In genomic region chr5:48410348-48410747, GRCm38 (mm10) we compare ENCODE assay signal across 25 mouse cellular contexts.
DNase-seq lines count a peak whose midpoint lies in the region; ATAC-seq lines count a peak whose summit lies in the region.
"Had no signal": no experiment of that assay in that cellular context is flagged by ENCODE, and none has a peak within 500 bp of the region (broad histone marks: within the 10 kb centered on the region; RNA-seq: fewer than 3 reads in every experiment).

No protein-coding gene starts in this region.

- H3K4me2 ChIP-seq in heart, embryonic 11.5 days = no peak overlapping the region
- H3K4me2 ChIP-seq: intestine, embryonic 15.5 days; liver, embryonic 13.5 days; midbrain, embryonic 12.5 days; neural tube, embryonic 15.5 days had no signal

- intact Hi-C loops in heart, postnatal 10 days (cut with DNase I) = no loop called here

- H3K4me1 ChIP-seq in heart, embryonic 11.5 days (ENCODE audit: control insufficient read depth, insufficient read depth, low read length) = 0 out of 2 replicates have a peak, but pooled peaks cover 4% of the 10 kb centered on the region
- H3K4me1 ChIP-seq: hindbrain, embryonic 10.5 days; intestine, embryonic 15.5 days; liver, embryonic 13.5 days; neural tube, embryonic 15.5 days had no signal

- H3K9ac ChIP-seq in heart, embryonic 11.5 days (ENCODE audit: low read depth, low read length) = no peak overlapping the region
- H3K9ac ChIP-seq: intestine, embryonic 15.5 days; liver, embryonic 13.5 days; midbrain, embryonic 12.5 days; neural tube, embryonic 15.5 days had no signal

- H3K27me3 ChIP-seq in heart, embryonic 11.5 days (ENCODE audit: control insufficient read depth, insufficient read depth, low read length) = no peaks in the 10 kb centered on the region
- H3K27me3 ChIP-seq: intestine, embryonic 15.5 days; liver, embryonic 13.5 days; midbrain, embryonic 12.5 days; neural tube, embryonic 15.5 days had no signal

- no peak overlapping the region for H3K4me3 ChIP-seq in heart, embryonic 11.5 days (ENCODE audit: low read depth, low read length)
- H3K4me3 ChIP-seq: forebrain, embryonic 10.5 days; heart, adult 2 months; hindbrain, embryonic 10.5 days; intestine, embryonic 15.5 days; left cerebral cortex, adult 2 months; liver, embryonic 13.5 days; midbrain, embryonic 12.5 days; neural tube, embryonic 15.5 days had no signal

- no peaks in the 10 kb centered on the region for H3K9me3 ChIP-seq in heart, embryonic 11.5 days (replicated peaks; ENCODE audit: control insufficient read depth, low read length)
- H3K9me3 ChIP-seq: forebrain, embryonic 10.5 days; hindbrain, embryonic 10.5 days; intestine, embryonic 15.5 days; liver, embryonic 13.5 days; midbrain, embryonic 12.5 days; neural tube, embryonic 15.5 days had no signal

- peak; percentile 8 to 20 for DNase-seq in heart, postnatal 10 days
- peak; percentile 30 to 42 for DNase-seq in kidney, postnatal 4 days
- no peak for DNase-seq in kidney, adult 9 months
- peak; percentile 18 to 24 for DNase-seq in adrenal gland, adult 18-20 months (ENCODE audit: low spot score in 2 of 2)
- DNase-seq in adrenal gland, postnatal 36 days = peak; percentile 74 to 81
- no peak for DNase-seq in thymus, postnatal 4 days
- no peak for DNase-seq in cerebellum, postnatal 10 days
- DNase-seq: cerebellum, adult 11 months; cerebellum, adult 9-11 months; gastrocnemius, postnatal 25 days; layer of hippocampus, adult 9-11 months; liver, embryonic 13.5 days; lung, adult 2 months; spleen, adult 18-20 months; thymus, postnatal 25 days had no signal

- H3K27ac ChIP-seq in heart, embryonic 11.5 days (ENCODE audit: low read depth, low read length) = no peak overlapping the region
- H3K27ac ChIP-seq: forebrain, embryonic 10.5 days; heart, adult 2 months; hindbrain, embryonic 10.5 days; intestine, embryonic 15.5 days; left cerebral cortex, adult 2 months; liver, embryonic 13.5 days; midbrain, embryonic 12.5 days; neural tube, embryonic 15.5 days had no signal

- no peak for ATAC-seq in heart, embryonic 11.5 days (replicated peaks; ENCODE audit: insufficient number of reproducible peaks, low FRiP score, low TSS enrichment)
- ATAC-seq: forebrain, embryonic 16.5 days; hindbrain, embryonic 16.5 days; intestine, embryonic 15.5 days had no signal

- no peaks in the 10 kb centered on the region for H3K36me3 ChIP-seq in heart, embryonic 11.5 days (ENCODE audit: control insufficient read depth, insufficient read depth, low read length)
- H3K36me3 ChIP-seq: forebrain, embryonic 10.5 days; hindbrain, embryonic 10.5 days; intestine, embryonic 15.5 days; liver, embryonic 13.5 days; midbrain, embryonic 12.5 days; neural tube, embryonic 15.5 days had no signal

- 88% methylated on average over 5 of the region's 5 CpGs for WGBS in heart, embryonic 11.5 days (ENCODE audit: insufficient replicate concordance)

Comparison
In these comparisons a context has a peak if more than half of its experiments do, and no peak if none do; other contexts are left out.
1. DNase-seq: peak in heart, postnatal 10 days (2 of 2), kidney, postnatal 4 days (2 of 2), adrenal gland, adult 18-20 months (2 of 2) and adrenal gland, postnatal 36 days (2 of 2); none in kidney, adult 9 months (single experiment), thymus, postnatal 4 days (single experiment) and cerebellum, postnatal 10 days (0 of 2).